Mouse (Mus musculus) liver, embryonic 16.5 days (tissue): ENCODE data around the gene Plcg1. TPM values are rescaled to one million over a fixed set of nuclear protein-coding genes. Genes with fewer than 3 reads are reported as not detected.
A peak's percentile ranks its signal among the peaks of the same experiment; 100 is the strongest.

ENCODE experiments used
- ATAC-seq: fragments of 200-750 bp; cut with Nextera tagmentation; 2 replicates; pipeline ENCODE4 v1.8.0; 2017; ENCODE audit warnings: low read depth, mild to moderate bottlenecking, moderate number of reproducible peaks, moderate library complexity
- H3K27ac ChIP-seq: fragments of 300-500 bp; sonication (generic); 2 replicates; pipeline ENCODE4 v1.5.1; 2014; ENCODE audit warnings: mild to moderate bottlenecking, low read length
- H3K27me3 ChIP-seq: fragments of 300-500 bp; sonication (generic); 2 replicates; pipeline ENCODE4 v1.6.1; 2014; ENCODE audit warnings: low read depth, low read length, mixed read lengths; ENCODE audit not compliant: control insufficient read depth, insufficient read depth
- H3K36me3 ChIP-seq: fragments of 300-500 bp; sonication (generic); 2 replicates; pipeline ENCODE4 v1.6.1; 2014; ENCODE audit warnings: mild to moderate bottlenecking; ENCODE audit not compliant: control insufficient read depth, insufficient read depth
- H3K4me1 ChIP-seq: fragments of 300-500 bp; sonication (generic); 2 replicates; pipeline ENCODE4 v1.6.1; 2014; ENCODE audit warnings: low read depth, low read length, mixed read lengths; ENCODE audit not compliant: control insufficient read depth
- H3K4me2 ChIP-seq: fragments of 300-500 bp; sonication (generic); 2 replicates; pipeline ENCODE4 v1.6.1; 2014; ENCODE audit warnings: low read depth, low read length, mixed read lengths
- H3K4me3 ChIP-seq: fragments of 300-500 bp; sonication (generic); 2 replicates; pipeline ENCODE4 v1.5.1; 2014; ENCODE audit warnings: low read depth, mild to moderate bottlenecking, low read length
- H3K9ac ChIP-seq: fragments of 300-500 bp; sonication (generic); 2 replicates; pipeline ENCODE4 v1.6.1; 2014; ENCODE audit warnings: low read depth, low read length
- H3K9me3 ChIP-seq: fragments of 300-500 bp; sonication (generic); replicated peaks from 2 replicates; pipeline ENCODE4 v1.6.1; 2016; ENCODE audit warnings: low read length; ENCODE audit not compliant: control insufficient read depth
- WGBS: fragments of 180-500 bp; shearing (Covaris S2); extraction: QIAGEN DNeasy Blood & Tissue Kit; methylation state at CpG from one replicate; pipeline ENCODE4 v1.1.7; 2014; ENCODE audit not compliant: insufficient replicate concordance; 5-methylcytosine and 5-hydroxymethylcytosine counted together
- polyA plus RNA-seq: library from polyadenylated mRNA; unstranded; fragments of >200 nt; fragmentation: Nextera tagmentation; extraction: Ambion mirVana; gene quantifications from 2 replicates; pipeline ENCODE4 v1.2.1, GENCODE M21; 2015

Gene Plcg1
- polyA plus RNA-seq, 1 experiment from 2014 or later, result 5.5 TPM

DNA sequence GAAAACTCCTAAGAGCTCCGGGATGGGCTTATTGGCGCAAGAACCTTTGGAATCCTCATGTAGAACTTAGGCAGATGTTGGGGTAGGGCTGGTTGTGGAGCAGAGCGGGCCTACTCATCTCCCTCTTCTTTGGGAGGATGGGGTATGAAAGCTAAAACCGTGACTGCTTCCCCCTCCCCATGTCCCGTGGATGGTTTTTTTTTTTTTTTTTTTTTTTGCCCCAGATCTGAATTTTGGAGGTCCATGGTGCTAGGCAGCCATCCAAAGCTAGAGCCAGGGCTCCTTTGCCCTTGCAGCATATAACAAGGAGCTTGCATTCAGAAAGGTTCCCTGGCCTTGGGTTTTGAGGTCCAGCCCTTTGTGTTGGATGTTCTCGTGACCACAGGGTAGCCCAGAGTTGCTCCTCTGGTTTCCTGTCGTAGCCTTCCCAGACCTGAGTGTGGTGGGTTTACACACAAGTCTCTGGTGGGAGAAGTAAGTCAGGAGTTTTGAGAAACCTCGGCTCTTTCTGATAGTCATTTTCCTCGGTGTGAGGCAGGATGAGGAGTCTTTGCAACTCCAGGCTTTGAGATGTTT is 1.4 kb downstream of the Plcg1 start:
- peak overlapping the region; percentile 79 for H3K4me3 ChIP-seq
- peak overlapping the region; percentile 94 for H3K4me2 ChIP-seq
- 24% methylated on average over 9 of the region's 9 CpGs for WGBS
- peaks cover 23% of the 10 kb centered on the region for H3K27me3 ChIP-seq
- peak overlapping the region; percentile 74; the same call in 1 of the 2 replicates for H3K9ac ChIP-seq
- H3K36me3 ChIP-seq, result no peaks in the 10 kb centered on the region
- no peak for ATAC-seq
- H3K4me1 ChIP-seq, result peaks cover 16% of the 10 kb centered on the region
- no peak overlapping the region for H3K27ac ChIP-seq
- no peaks in the 10 kb centered on the region for H3K9me3 ChIP-seq

DNA sequence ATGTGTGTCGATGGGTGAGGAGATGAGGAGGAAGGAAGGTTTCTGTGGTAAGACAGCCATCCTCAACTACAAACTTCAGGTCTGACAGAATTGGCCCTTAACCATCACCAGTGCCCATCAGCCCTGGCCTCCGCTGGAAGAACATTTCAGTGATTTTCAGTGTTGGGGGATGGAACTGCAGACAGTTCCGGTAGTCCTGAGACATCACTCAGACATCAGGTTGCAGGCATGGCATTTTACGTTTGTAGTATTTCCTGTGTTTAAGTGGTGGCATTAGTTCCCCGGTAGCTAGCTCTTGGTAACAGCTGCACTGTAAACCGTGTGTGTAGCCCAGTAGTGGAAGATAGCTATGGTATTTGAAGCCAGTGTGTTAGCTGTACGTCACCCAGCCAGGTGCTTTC is 2.0 kb downstream of the Plcg1 start:
- Histone ChIP-seq H3K9ac (no peak overlapping the region), H3K9me3 (no peaks in the 10 kb centered on the region), H3K4me2 (peak overlapping the region; percentile 94; the same call in 1 of the 2 replicates), H3K27me3 (peaks cover 23% of the 10 kb centered on the region), H3K4me1 (peaks cover 16% of the 10 kb centered on the region), H3K27ac (no peak overlapping the region), H3K4me3 (no peak overlapping the region), H3K36me3 (no peaks in the 10 kb centered on the region)
- ATAC-seq, result no peak
- 31% methylated on average over 7 of the region's 7 CpGs for WGBS

- Histone ChIP-seq H3K27me3 (peaks cover 23% of the 10 kb centered on the region), H3K9ac (no peak overlapping the region), H3K4me3 (no peak overlapping the region), H3K4me2 (no peak overlapping the region), H3K27ac (no peak overlapping the region), H3K9me3 (no peaks in the 10 kb centered on the region), H3K4me1 (peaks cover 18% of the 10 kb centered on the region), H3K36me3 (no peaks in the 10 kb centered on the region)
- no peak for ATAC-seq
- WGBS, result 72% methylated on average over 3 of the region's 3 CpGs
Measured at GRCm38 (mm10) chr2:160734331-160734730, 3.2 kb downstream of the Plcg1 start.

GRCm38 (mm10) chr2:160735706-160736310 is 4.7 kb downstream of the Plcg1 start:
- Histone ChIP-seq H3K9me3 (no peaks in the 10 kb centered on the region), H3K4me3 (no peak overlapping the region), H3K27me3 (peaks cover 15% of the 10 kb centered on the region), H3K4me2 (no peak overlapping the region), H3K9ac (no peak overlapping the region), H3K36me3 (no peaks in the 10 kb centered on the region), H3K4me1 (peaks cover 22% of the 10 kb centered on the region), H3K27ac (no peak overlapping the region)
- ATAC-seq, result no peak
- WGBS, result 55% methylated on average over 5 of the region's 5 CpGs

GRCm38 (mm10) chr2:160736466-160736865 is 5.4 kb downstream of the Plcg1 start:
- Histone ChIP-seq H3K4me1 (peaks cover 21% of the 10 kb centered on the region), H3K4me3 (no peak overlapping the region), H3K27me3 (peaks cover 15% of the 10 kb centered on the region), H3K9ac (no peak overlapping the region), H3K9me3 (no peaks in the 10 kb centered on the region), H3K4me2 (no peak overlapping the region), H3K27ac (no peak overlapping the region), H3K36me3 (no peaks in the 10 kb centered on the region)
- WGBS, result 67% methylated on average over 3 of the region's 3 CpGs
- no peak for ATAC-seq

GRCm38 (mm10) chr2:160738354-160738753 is 7.3 kb downstream of the Plcg1 start:
- no peak for ATAC-seq
- H3K4me1 ChIP-seq, result peaks cover 14% of the 10 kb centered on the region
- H3K4me2 ChIP-seq, result no peak overlapping the region
- no peak overlapping the region for H3K9ac ChIP-seq
- H3K4me3 ChIP-seq, result no peak overlapping the region
- H3K9me3 ChIP-seq, result no peaks in the 10 kb centered on the region
- 52% methylated on average over 5 of the region's 5 CpGs for WGBS
- no peak overlapping the region for H3K27ac ChIP-seq
- H3K27me3 ChIP-seq, result no peaks in the 10 kb centered on the region
- H3K36me3 ChIP-seq, result no peaks in the 10 kb centered on the region

- Histone ChIP-seq H3K27ac (peak overlapping the region; percentile 46), H3K4me3 (no peak overlapping the region), H3K9me3 (no peaks in the 10 kb centered on the region), H3K9ac (no peak overlapping the region), H3K27me3 (no peaks in the 10 kb centered on the region), H3K4me2 (no peak overlapping the region), H3K4me1 (peaks cover 17% of the 10 kb centered on the region), H3K36me3 (no peaks in the 10 kb centered on the region)
- no peak for ATAC-seq
- WGBS, result 45% methylated on average over 2 of the region's 2 CpGs
Measured at GRCm38 (mm10) chr2:160739647-160740356, 8.7 kb downstream of the Plcg1 start.

DNA sequence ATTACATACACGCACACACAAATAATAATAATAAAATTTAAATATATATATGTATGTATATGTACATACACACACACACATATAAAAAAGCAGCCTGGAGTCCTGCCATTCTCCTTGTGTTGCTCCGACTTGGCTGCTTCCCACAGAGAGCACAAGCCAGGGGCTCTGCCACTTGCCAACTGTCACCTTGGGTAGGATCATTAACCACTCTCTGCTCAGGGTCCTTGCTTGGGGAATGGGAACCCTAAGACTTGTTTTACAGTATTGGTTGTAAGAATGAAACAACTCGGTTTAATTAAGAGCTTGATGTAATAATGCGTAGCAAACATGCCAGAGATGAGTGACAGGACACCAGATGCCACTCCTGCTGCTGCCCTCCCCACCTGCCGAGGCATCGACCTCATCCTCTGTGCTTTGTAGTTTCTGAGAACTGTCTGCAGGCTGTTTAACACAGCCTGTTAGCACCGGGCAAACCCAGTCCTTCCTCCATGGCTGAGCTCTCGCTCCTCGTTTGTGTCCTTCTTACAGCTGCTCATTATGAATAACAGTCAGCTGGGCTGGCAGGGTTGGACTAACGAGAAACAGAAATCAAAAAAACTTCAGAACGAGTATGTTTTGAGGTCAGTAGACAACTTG is 9.5 kb downstream of the Plcg1 start:
- no peaks in the 10 kb centered on the region for H3K9me3 ChIP-seq
- no peak overlapping the region for H3K4me3 ChIP-seq
- WGBS, result 41% methylated on average over 11 of the region's 11 CpGs
- ATAC-seq, result no peak
- no peaks in the 10 kb centered on the region for H3K27me3 ChIP-seq
- peak overlapping the region; percentile 21 for H3K27ac ChIP-seq
- H3K9ac ChIP-seq, result no peak overlapping the region
- no peaks in the 10 kb centered on the region for H3K36me3 ChIP-seq
- peaks cover 15% of the 10 kb centered on the region for H3K4me1 ChIP-seq
- no peak overlapping the region for H3K4me2 ChIP-seq

GRCm38 (mm10) chr2:160741580-160741979 is 10.5 kb downstream of the Plcg1 start:
- peaks cover 15% of the 10 kb centered on the region for H3K4me1 ChIP-seq
- H3K27ac ChIP-seq, result no peak overlapping the region

More at GRCm38 (mm10) chr2:160741580-160741979, 10.5 kb downstream of the Plcg1 start:
- H3K36me3 ChIP-seq, result no peaks in the 10 kb centered on the region
- H3K27me3 ChIP-seq, result no peaks in the 10 kb centered on the region
- WGBS, result 18% methylated on average over 3 of the region's 3 CpGs
- no peak overlapping the region for H3K4me2 ChIP-seq
- ATAC-seq, result no peak
- no peak overlapping the region for H3K9ac ChIP-seq
- no peak overlapping the region for H3K4me3 ChIP-seq
- H3K9me3 ChIP-seq, result no peaks in the 10 kb centered on the region
